Mouse (Mus musculus) neural tube, embryonic 12.5 days (tissue): ENCODE results near the gene Lurap1. TPM values are rescaled to one million over a fixed set of nuclear protein-coding genes. Genes with fewer than 3 reads are reported as not detected.

Experiments
- ATAC-seq: fragments of 200-750 bp; cut with Nextera tagmentation; 2 replicates; pipeline ENCODE4 v1.8.0; 2017; ENCODE audit warnings: low read depth, mild to moderate bottlenecking, moderate TSS enrichment, moderate library complexity; ENCODE audit not compliant: low FRiP score
- H3K27ac ChIP-seq: fragments of 300-500 bp; sonication (generic); 2 replicates; pipeline ENCODE4 v1.5.1; 2016
- H3K27me3 ChIP-seq: fragments of 300-500 bp; sonication (generic); replicated peaks from 2 replicates; pipeline ENCODE4 v1.6.1; 2016; ENCODE audit warnings: mild to moderate bottlenecking
- H3K36me3 ChIP-seq: fragments of 300-500 bp; sonication (generic); 2 replicates; pipeline ENCODE4 v1.6.1; 2016; ENCODE audit warnings: mild to moderate bottlenecking
- H3K4me1 ChIP-seq: fragments of 300-500 bp; sonication (generic); 2 replicates; pipeline ENCODE4 v1.6.1; 2016
- H3K4me2 ChIP-seq: fragments of 300-500 bp; sonication (generic); replicated peaks from 2 replicates; pipeline ENCODE4 v1.6.1; 2016; ENCODE audit warnings: mild to moderate bottlenecking
- H3K4me3 ChIP-seq: fragments of 300-500 bp; sonication (generic); 2 replicates; pipeline ENCODE4 v1.5.1; 2016
- H3K9ac ChIP-seq: fragments of 300-500 bp; sonication (generic); 2 replicates; pipeline ENCODE4 v1.6.1; 2016; ENCODE audit warnings: mild to moderate bottlenecking
- H3K9me3 ChIP-seq: fragments of 300-500 bp; sonication (generic); 2 replicates; pipeline ENCODE4 v1.6.1; 2016; ENCODE audit warnings: mild to moderate bottlenecking
- WGBS: fragments of 180-500 bp; shearing (Covaris S2); methylation state at CpG from one replicate; pipeline ENCODE4 v1.1.7; 2016; 5-methylcytosine and 5-hydroxymethylcytosine counted together
- polyA plus RNA-seq: library from polyadenylated mRNA; unstranded; fragments of >200 nt; fragmentation: Nextera tagmentation; extraction: Ambion mirVana; gene quantifications from 2 replicates; pipeline ENCODE4 v1.2.1, GENCODE M21; 2016

The Lurap1 gene
- polyA plus RNA-seq, 1 experiment from 2014 or later: 1.6 TPM

- Histone ChIP-seq H3K4me1 (peaks cover 13% of the 10 kb centered on the region), H3K36me3 (no peaks in the 10 kb centered on the region), H3K4me2 (no peak overlapping the region), H3K4me3 (no peak overlapping the region), H3K9ac (no peak overlapping the region), H3K27ac (no peak overlapping the region), H3K27me3 (no peaks in the 10 kb centered on the region), H3K9me3 (no peaks in the 10 kb centered on the region)
- no peak for ATAC-seq
- WGBS: 70% methylated on average over 6 of the region's 6 CpGs
These were observed 23.2 kb downstream of the Lurap1 start for GRCm38 (mm10) chr4:116127956-116128355.

GRCm38 (mm10) chr4:116125803-116126386, 25.2 kb downstream of the Lurap1 start:
- ATAC-seq: no peak
- no peaks in the 10 kb centered on the region for H3K36me3 ChIP-seq
- no peaks in the 10 kb centered on the region for H3K9me3 ChIP-seq
- H3K9ac ChIP-seq: no peak overlapping the region
- WGBS: 97% methylated on average over 4 of the region's 4 CpGs
- no peaks in the 10 kb centered on the region for H3K27me3 ChIP-seq
- H3K4me3 ChIP-seq: no peak overlapping the region
- H3K27ac ChIP-seq: no peak overlapping the region
- peaks cover 15% of the 10 kb centered on the region for H3K4me1 ChIP-seq
- H3K4me2 ChIP-seq: no peak overlapping the region

GRCm38 (mm10) chr4:116123602-116124519, 27.3 kb downstream of the Lurap1 start, which contains the start of the genes Rad54l and Pomgnt1:
Rad54l (minus strand) TSS chr4:116123690.
Pomgnt1 (plus strand) TSS chr4:116123840.
- no peak within 1 kb of the TSS for H3K27ac ChIP-seq
- WGBS: 7% methylated on average over 24 of the region's 24 CpGs
- H3K4me2 ChIP-seq: peak within 1 kb of the TSS; percentile 74
- no peaks in the 10 kb centered on the region for H3K27me3 ChIP-seq
- ATAC-seq: peak; percentile 97
- H3K36me3 ChIP-seq: no peaks in the 10 kb centered on the region
- no peaks in the 10 kb centered on the region for H3K9me3 ChIP-seq
- H3K4me3 ChIP-seq: peak within 1 kb of the TSS; percentile 55
- H3K9ac ChIP-seq: peak within 1 kb of the TSS; percentile 49
- H3K4me1 ChIP-seq: peaks cover 15% of the 10 kb centered on the region

DNA sequence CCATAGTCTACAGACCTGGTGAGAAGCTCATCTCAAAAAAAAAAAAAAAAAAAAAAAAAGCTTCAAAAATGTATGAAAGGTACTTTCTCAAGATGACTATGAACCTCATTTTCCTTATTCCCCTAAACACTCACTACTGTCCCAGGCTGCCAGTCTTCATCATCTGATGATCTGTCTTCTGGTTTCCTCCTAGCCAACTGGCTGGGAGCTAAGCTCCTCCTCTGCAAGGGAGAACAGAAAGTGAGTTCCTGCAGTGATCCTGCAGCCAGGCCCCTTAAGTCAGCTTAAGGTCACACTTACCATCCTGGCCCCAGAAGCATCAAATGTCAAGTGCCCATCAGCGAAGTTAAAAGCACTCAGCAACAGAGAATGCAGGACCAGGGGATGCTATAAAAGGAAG, 28.4 kb downstream of the Lurap1 start:
- no peak overlapping the region for H3K27ac ChIP-seq
- peak overlapping the region; percentile 74 for H3K4me2 ChIP-seq
- no peaks in the 10 kb centered on the region for H3K9me3 ChIP-seq
- ATAC-seq: no peak
- H3K36me3 ChIP-seq: no peaks in the 10 kb centered on the region
- H3K27me3 ChIP-seq: no peaks in the 10 kb centered on the region
- H3K9ac ChIP-seq: peak overlapping the region; percentile 47
- H3K4me1 ChIP-seq: peaks cover 15% of the 10 kb centered on the region
- WGBS: 0% methylated on average over 1 of the region's 1 CpGs
- peak overlapping the region; percentile 55 for H3K4me3 ChIP-seq

GRCm38 (mm10) chr4:116111486-116111885, 39.7 kb downstream of the Lurap1 start:
- Histone ChIP-seq H3K4me3 (no peak overlapping the region), H3K27ac (no peak overlapping the region), H3K9me3 (no peaks in the 10 kb centered on the region), H3K27me3 (no peaks in the 10 kb centered on the region), H3K4me2 (no peak overlapping the region), H3K9ac (no peak overlapping the region), H3K4me1 (no peaks in the 10 kb centered on the region), H3K36me3 (peaks cover 20% of the 10 kb centered on the region)
- 35% methylated on average over 2 of the region's 2 CpGs for WGBS
- no peak for ATAC-seq

- Histone ChIP-seq H3K36me3 (peaks cover 23% of the 10 kb centered on the region), H3K4me3 (no peak overlapping the region), H3K9me3 (no peaks in the 10 kb centered on the region), H3K27ac (no peak overlapping the region), H3K9ac (no peak overlapping the region), H3K4me1 (no peaks in the 10 kb centered on the region), H3K27me3 (no peaks in the 10 kb centered on the region), H3K4me2 (no peak overlapping the region)
- 94% methylated on average over 6 of the region's 6 CpGs for WGBS
- ATAC-seq: no peak
These were observed 40.4 kb downstream of the Lurap1 start for GRCm38 (mm10) chr4:116110695-116111094.

DNA sequence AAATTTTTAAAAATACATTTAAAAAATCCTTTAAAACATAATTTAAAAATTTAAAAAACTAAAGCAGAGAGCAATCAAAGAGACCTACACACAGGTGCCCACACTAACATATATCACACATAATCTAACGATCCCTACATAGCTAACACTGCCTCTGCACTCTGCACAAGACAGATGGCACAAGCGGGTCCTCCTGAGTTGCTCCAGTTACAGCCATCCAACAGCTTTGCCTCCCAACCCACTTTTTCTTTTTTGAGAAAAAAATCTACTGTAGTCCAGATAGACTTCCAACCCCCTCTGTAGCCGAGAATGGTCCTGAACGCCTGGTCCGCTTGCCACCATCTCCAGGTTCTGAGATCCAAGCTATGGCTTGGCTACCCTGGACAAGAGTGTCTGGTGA, 45.9 kb downstream of the Lurap1 start:
- ATAC-seq: no peak
- Histone ChIP-seq H3K9me3 (no peaks in the 10 kb centered on the region), H3K4me2 (no peak overlapping the region), H3K27ac (no peak overlapping the region), H3K9ac (no peak overlapping the region), H3K4me3 (no peak overlapping the region), H3K27me3 (no peaks in the 10 kb centered on the region), H3K4me1 (no peaks in the 10 kb centered on the region), H3K36me3 (peaks cover 48% of the 10 kb centered on the region)
- 93% methylated on average over 5 of the region's 5 CpGs for WGBS

GRCm38 (mm10) chr4:116100959-116101358, 50.2 kb downstream of the Lurap1 start:
- Histone ChIP-seq H3K4me1 (no peaks in the 10 kb centered on the region), H3K4me3 (no peak overlapping the region), H3K4me2 (no peak overlapping the region), H3K9ac (no peak overlapping the region), H3K9me3 (no peaks in the 10 kb centered on the region), H3K27ac (no peak overlapping the region), H3K27me3 (no peaks in the 10 kb centered on the region), H3K36me3 (peaks cover 77% of the 10 kb centered on the region)
- ATAC-seq: no peak
- 90% methylated on average over 7 of the region's 7 CpGs for WGBS

GRCm38 (mm10) chr4:116097211-116097610, 53.9 kb downstream of the Lurap1 start:
- H3K4me3 ChIP-seq: no peak overlapping the region
- no peaks in the 10 kb centered on the region for H3K9me3 ChIP-seq
- no peak for ATAC-seq
- H3K36me3 ChIP-seq: peaks cover 90% of the 10 kb centered on the region
- H3K27ac ChIP-seq: no peak overlapping the region
- H3K4me1 ChIP-seq: no peaks in the 10 kb centered on the region
- no peaks in the 10 kb centered on the region for H3K27me3 ChIP-seq
- H3K4me2 ChIP-seq: no peak overlapping the region
- WGBS: 89% methylated on average over 8 of the region's 8 CpGs
- H3K9ac ChIP-seq: no peak overlapping the region

DNA sequence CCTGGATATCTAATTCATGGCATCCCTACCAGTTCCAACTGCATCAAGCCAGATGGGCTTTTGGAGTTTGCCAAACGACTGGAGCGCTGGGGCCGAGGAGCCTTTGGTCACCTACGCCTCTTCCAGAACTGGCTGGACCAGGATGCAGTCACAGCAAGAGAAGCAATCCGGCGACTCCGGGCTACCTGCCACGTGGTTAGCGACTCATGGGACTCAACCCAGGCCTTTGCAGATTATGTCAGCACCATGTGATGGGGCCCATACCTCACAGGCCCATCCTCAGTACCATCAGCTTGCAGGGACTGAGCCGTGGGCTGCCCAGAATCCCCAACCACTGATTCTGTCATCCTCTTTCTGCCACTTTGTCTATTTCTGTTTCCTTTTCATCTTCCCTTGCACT, 54.8 kb downstream of the Lurap1 start:
- no peaks in the 10 kb centered on the region for H3K27me3 ChIP-seq
- H3K4me2 ChIP-seq: no peak overlapping the region
- peaks cover 93% of the 10 kb centered on the region for H3K36me3 ChIP-seq
- ATAC-seq: no peak
- no peaks in the 10 kb centered on the region for H3K4me1 ChIP-seq
- no peaks in the 10 kb centered on the region for H3K9me3 ChIP-seq
- no peak overlapping the region for H3K4me3 ChIP-seq
- H3K9ac ChIP-seq: no peak overlapping the region
- WGBS: 92% methylated on average over 10 of the region's 10 CpGs
- no peak overlapping the region for H3K27ac ChIP-seq

GRCm38 (mm10) chr4:116088510-116089249, 62.5 kb downstream of the Lurap1 start:
- Histone ChIP-seq H3K9ac (no peak overlapping the region), H3K4me3 (no peak overlapping the region), H3K27me3 (no peaks in the 10 kb centered on the region), H3K36me3 (peaks cover 78% of the 10 kb centered on the region), H3K9me3 (no peaks in the 10 kb centered on the region), H3K27ac (no peak overlapping the region), H3K4me1 (no peaks in the 10 kb centered on the region), H3K4me2 (no peak overlapping the region)
- WGBS: 92% methylated on average over 23 of the region's 23 CpGs
- ATAC-seq: no peak
